Mouse (Mus musculus) ES-E14 (cell line): ENCODE results near the gene Tcte2.

ENCODE experiments used
- CHD2 ChIP-seq: IDR thresholded peaks from 2 replicates; pipeline ENCODE4 v1.6.1; 2014; ENCODE audit warnings: mild to moderate bottlenecking, low read depth, low read length, inconsistent platforms
- HCFC1 ChIP-seq: IDR thresholded peaks from 2 replicates; pipeline ENCODE4 v1.6.1; 2012; ENCODE audit warnings: low read length, inconsistent platforms, borderline replicate concordance; ENCODE audit not compliant: insufficient read depth
- MAFK ChIP-seq: IDR thresholded peaks from 2 replicates; pipeline ENCODE4 v1.6.1; 2014; ENCODE audit warnings: mild to moderate bottlenecking, low read depth, low read length, inconsistent platforms; ENCODE audit not compliant: insufficient read depth
- ZNF384 ChIP-seq: IDR thresholded peaks from 2 replicates; pipeline ENCODE4 v1.6.1; 2012; ENCODE audit warnings: low read depth, low read length, inconsistent platforms

DNA sequence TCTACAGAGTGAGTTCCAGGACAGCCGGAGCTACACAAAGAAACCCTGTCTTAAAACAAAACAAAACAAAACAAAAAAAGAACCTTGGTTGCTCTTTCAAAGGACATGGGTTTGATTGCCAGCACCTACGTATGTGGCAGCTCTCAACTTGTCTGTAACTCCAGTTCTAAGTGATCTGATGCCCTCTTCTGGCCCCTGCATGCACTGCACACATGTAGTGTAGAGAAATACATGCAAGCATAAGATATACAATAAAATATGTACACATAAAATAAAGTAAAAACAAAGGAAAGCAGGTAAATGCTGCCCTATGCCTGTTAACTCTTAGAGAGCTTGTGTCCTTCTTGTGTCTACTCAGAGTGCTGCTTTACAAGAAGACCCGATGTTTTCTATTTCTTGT is 7.6 kb upstream of the Tcte2 start:
- TF ChIP-seq MAFK (no peak), HCFC1 (no peak), CHD2 (no peak), ZNF384 (no peak)
